Mouse (Mus musculus): ENCODE data around the gene Chst13.

DNA sequence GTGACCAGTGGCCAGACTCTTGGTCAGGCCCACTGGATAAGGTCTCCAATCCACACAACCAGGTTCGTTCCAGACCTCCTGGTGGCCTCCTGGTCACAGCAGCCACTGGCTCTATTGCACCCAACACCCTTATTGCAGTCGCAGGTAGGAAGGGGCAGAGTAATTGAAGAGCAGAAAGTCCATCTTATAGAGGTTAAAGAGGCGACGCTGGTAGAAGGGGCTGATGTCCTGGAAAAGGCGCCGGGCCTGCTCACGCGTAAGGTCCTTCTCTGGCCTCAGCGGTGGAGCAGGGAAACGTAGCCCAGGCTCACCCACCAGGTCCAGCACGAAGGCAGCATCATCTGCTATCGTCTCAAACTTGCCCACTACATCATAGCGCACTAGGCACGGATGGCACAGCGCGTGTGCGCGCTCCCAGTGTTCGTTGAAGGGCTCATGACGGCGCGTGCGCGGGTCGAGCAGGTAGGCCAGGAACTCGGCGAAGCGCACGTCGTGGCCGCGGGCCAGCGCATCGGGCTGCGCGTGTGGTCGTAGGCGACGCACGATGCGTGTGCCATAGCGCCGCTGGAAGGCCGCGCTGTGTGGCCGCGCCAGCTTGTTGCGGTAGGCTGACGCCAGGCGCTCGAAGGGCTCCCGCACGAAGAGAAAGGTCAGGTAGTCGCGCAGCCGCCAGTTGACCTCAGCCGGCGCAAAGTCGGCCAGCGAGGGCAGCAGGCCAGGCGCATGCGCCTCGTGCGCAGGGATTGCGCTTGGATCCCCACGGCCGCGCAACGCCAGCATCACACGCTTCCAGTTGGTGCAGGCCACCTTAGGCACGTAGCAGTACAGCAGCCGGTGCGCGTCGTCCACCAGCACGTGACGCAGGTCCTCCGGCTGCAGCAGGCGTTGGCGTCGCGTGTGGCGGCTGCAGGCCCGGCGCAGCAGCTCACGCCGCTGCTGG lies 15.9 kb downstream of the Chst13 start:
- TF ChIP-seq USF1 (IDR thresholded peaks at IDR 0.05; ENCODE audit: low read depth) = no peak
- TF ChIP-seq POLR2AphosphoS2 (IDR thresholded peaks at IDR 0.05; ENCODE audit: insufficient read length, low read depth) = no peak
- TF ChIP-seq REST (IDR thresholded peaks at IDR 0.05; ENCODE audit: insufficient read depth, insufficient read length) = no peak
- no peak for TF ChIP-seq POLR2A (IDR thresholded peaks at IDR 0.05; ENCODE audit: insufficient read length, low read depth)
- no peak for TF ChIP-seq E2F4 (IDR thresholded peaks at IDR 0.05; ENCODE audit: insufficient read depth)
- peak in 1 of 3 experiments; percentile 40 for TF ChIP-seq MYOG (IDR thresholded peaks at IDR 0.05; ENCODE audit: control insufficient read depth in 1 of 3, insufficient read depth in 1 of 3, insufficient read length in 2 of 3, low read depth in 2 of 3)
- no peak for TF ChIP-seq SRF (IDR thresholded peaks at IDR 0.05; ENCODE audit: control insufficient read depth, insufficient read length, low read depth)
- no peak for TF ChIP-seq TCF12 (IDR thresholded peaks at IDR 0.05; ENCODE audit: insufficient read depth, poor library complexity, severe bottlenecking)
- TF ChIP-seq MAX (IDR thresholded peaks at IDR 0.05; ENCODE audit: low read depth) = no peak
- no peak for TF ChIP-seq TCF3 (IDR thresholded peaks at IDR 0.05; ENCODE audit: insufficient read length, low read depth)

Measured in myocyte (in vitro differentiated cells).